Mouse (Mus musculus): ENCODE data around the gene Cdc42ep3. TPM values are rescaled to one million over a fixed set of nuclear protein-coding genes. Genes with fewer than 3 reads are reported as not detected.

The Cdc42ep3 gene
- polyA plus RNA-seq (2016; fragmentation: Nextera tagmentation; extraction: Ambion mirVana): 49.1 and 54.6 TPM in 2 replicates

- H3K9me3 ChIP-seq (replicated peaks): no peaks in the 10 kb centered on the region
- H3K4me2 ChIP-seq (replicated peaks): peak within 1 kb of the TSS; percentile 92
- H3K27me3 ChIP-seq: 0 out of 2 replicates have a peak, but pooled peaks cover 10% of the 10 kb centered on the region
- WGBS: under 1% methylated on average over 64 of the region's 74 CpGs
- ATAC-seq (ENCODE audit: low FRiP score): peak; percentile 88
- peak within 1 kb of the TSS; percentile 75 for H3K9ac ChIP-seq
- H3K4me1 ChIP-seq: peaks cover 19% of the 10 kb centered on the region
- peak within 1 kb of the TSS; percentile 68 for H3K4me3 ChIP-seq
- H3K36me3 ChIP-seq: no peaks in the 10 kb centered on the region
- peak within 1 kb of the TSS; percentile 92 for H3K27ac ChIP-seq
These were observed at the start of gene Cdc42ep3 for GRCm38 (mm10) chr17:79354444-79355270. Cdc42ep3 (minus strand) TSS chr17:79355091.

- H3K4me3 ChIP-seq: no peak overlapping the region
- H3K9me3 ChIP-seq (replicated peaks): no peaks in the 10 kb centered on the region
- H3K27me3 ChIP-seq: no peaks in the 10 kb centered on the region
- 81% methylated on average over 2 of the region's 2 CpGs for WGBS
- no peak overlapping the region for H3K9ac ChIP-seq
- H3K4me2 ChIP-seq (replicated peaks): no peak overlapping the region
- no peak for ATAC-seq (ENCODE audit: low FRiP score)
- H3K36me3 ChIP-seq: no peaks in the 10 kb centered on the region
- no peak overlapping the region for H3K27ac ChIP-seq
- H3K4me1 ChIP-seq: no peaks in the 10 kb centered on the region
These were observed 45.5 kb upstream of the Cdc42ep3 start for GRCm38 (mm10) chr17:79400356-79400755.

- Histone ChIP-seq H3K36me3 (no peaks in the 10 kb centered on the region), H3K4me2 (replicated peaks) (no peak overlapping the region), H3K4me3 (no peak overlapping the region), H3K4me1 (no peaks in the 10 kb centered on the region), H3K27ac (no peak overlapping the region), H3K27me3 (no peaks in the 10 kb centered on the region), H3K9me3 (replicated peaks) (no peaks in the 10 kb centered on the region), H3K9ac (no peak overlapping the region)
- no peak for ATAC-seq (ENCODE audit: low FRiP score)
- WGBS: 79% methylated on average over 3 of the region's 3 CpGs
These were observed 43.5 kb upstream of the Cdc42ep3 start for GRCm38 (mm10) chr17:79398416-79398815.

GRCm38 (mm10) chr17:79394799-79395198, 39.9 kb upstream of the Cdc42ep3 start:
- no peaks in the 10 kb centered on the region for H3K27me3 ChIP-seq
- no peaks in the 10 kb centered on the region for H3K4me1 ChIP-seq
- 85% methylated on average over 5 of the region's 5 CpGs for WGBS
- no peak overlapping the region for H3K27ac ChIP-seq
- no peaks in the 10 kb centered on the region for H3K9me3 ChIP-seq (replicated peaks)
- no peaks in the 10 kb centered on the region for H3K36me3 ChIP-seq
- no peak for ATAC-seq (ENCODE audit: low FRiP score)
- no peak overlapping the region for H3K4me2 ChIP-seq (replicated peaks)
- H3K4me3 ChIP-seq: no peak overlapping the region
- no peak overlapping the region for H3K9ac ChIP-seq

GRCm38 (mm10) chr17:79393886-79394285, 39.0 kb upstream of the Cdc42ep3 start:
- WGBS: 87% methylated on average over 7 of the region's 7 CpGs
- no peaks in the 10 kb centered on the region for H3K36me3 ChIP-seq
- no peak for ATAC-seq (ENCODE audit: low FRiP score)
- H3K4me1 ChIP-seq: no peaks in the 10 kb centered on the region
- no peak overlapping the region for H3K9ac ChIP-seq
- no peaks in the 10 kb centered on the region for H3K9me3 ChIP-seq (replicated peaks)
- no peaks in the 10 kb centered on the region for H3K27me3 ChIP-seq
- H3K4me2 ChIP-seq (replicated peaks): no peak overlapping the region
- H3K4me3 ChIP-seq: no peak overlapping the region
- H3K27ac ChIP-seq: no peak overlapping the region

GRCm38 (mm10) chr17:79387465-79388066, 32.7 kb upstream of the Cdc42ep3 start:
- WGBS: 68% methylated on average over 8 of the region's 8 CpGs
- no peak overlapping the region for H3K4me3 ChIP-seq
- H3K27ac ChIP-seq: no peak overlapping the region
- H3K27me3 ChIP-seq: no peaks in the 10 kb centered on the region
- no peaks in the 10 kb centered on the region for H3K4me1 ChIP-seq
- no peak overlapping the region for H3K9ac ChIP-seq
- no peaks in the 10 kb centered on the region for H3K36me3 ChIP-seq
- no peak for ATAC-seq (ENCODE audit: low FRiP score)
- no peak overlapping the region for H3K4me2 ChIP-seq (replicated peaks)
- no peaks in the 10 kb centered on the region for H3K9me3 ChIP-seq (replicated peaks)

- Histone ChIP-seq H3K36me3 (no peaks in the 10 kb centered on the region), H3K9me3 (replicated peaks) (no peaks in the 10 kb centered on the region), H3K27me3 (no peaks in the 10 kb centered on the region), H3K4me1 (no peaks in the 10 kb centered on the region), H3K9ac (no peak overlapping the region), H3K27ac (no peak overlapping the region), H3K4me2 (replicated peaks) (no peak overlapping the region), H3K4me3 (no peak overlapping the region)
- WGBS: 73% methylated on average over 3 of the region's 3 CpGs
- no peak for ATAC-seq (ENCODE audit: low FRiP score)
These were observed 26.6 kb upstream of the Cdc42ep3 start for GRCm38 (mm10) chr17:79381485-79381884.

GRCm38 (mm10) chr17:79379191-79379590, 24.3 kb upstream of the Cdc42ep3 start:
- WGBS: 76% methylated on average over 5 of the region's 5 CpGs

GRCm38 (mm10) chr17:79376434-79377210, 21.7 kb upstream of the Cdc42ep3 start:
- H3K9ac ChIP-seq: no peak overlapping the region
- no peak for ATAC-seq (ENCODE audit: low FRiP score)
- H3K4me3 ChIP-seq: no peak overlapping the region
- H3K4me1 ChIP-seq: no peaks in the 10 kb centered on the region
- 64% methylated on average over 6 of the region's 6 CpGs for WGBS
- no peak overlapping the region for H3K4me2 ChIP-seq (replicated peaks)
- no peaks in the 10 kb centered on the region for H3K9me3 ChIP-seq (replicated peaks)
- no peaks in the 10 kb centered on the region for H3K36me3 ChIP-seq
- H3K27me3 ChIP-seq: no peaks in the 10 kb centered on the region
- no peak overlapping the region for H3K27ac ChIP-seq

More at GRCm38 (mm10) chr17:79379191-79379590, 24.3 kb upstream of the Cdc42ep3 start:
- H3K4me1 ChIP-seq: no peaks in the 10 kb centered on the region
- H3K36me3 ChIP-seq: no peaks in the 10 kb centered on the region
- H3K9me3 ChIP-seq (replicated peaks): no peaks in the 10 kb centered on the region
- no peak overlapping the region for H3K27ac ChIP-seq
- ATAC-seq (ENCODE audit: low FRiP score): no peak
- H3K27me3 ChIP-seq: no peaks in the 10 kb centered on the region
- H3K4me3 ChIP-seq: no peak overlapping the region
- no peak overlapping the region for H3K4me2 ChIP-seq (replicated peaks)
- no peak overlapping the region for H3K9ac ChIP-seq

- WGBS: 76% methylated on average over 5 of the region's 5 CpGs
- Histone ChIP-seq H3K9ac (no peak overlapping the region), H3K27me3 (no peaks in the 10 kb centered on the region), H3K4me1 (no peaks in the 10 kb centered on the region), H3K4me2 (replicated peaks) (no peak overlapping the region), H3K4me3 (no peak overlapping the region), H3K36me3 (no peaks in the 10 kb centered on the region), H3K9me3 (replicated peaks) (no peaks in the 10 kb centered on the region), H3K27ac (no peak overlapping the region)
- ATAC-seq (ENCODE audit: low FRiP score): no peak
These were observed 18.1 kb upstream of the Cdc42ep3 start for GRCm38 (mm10) chr17:79372973-79373372.

- WGBS: 41% methylated on average over 5 of the region's 5 CpGs
- Histone ChIP-seq H3K36me3 (no peaks in the 10 kb centered on the region), H3K27ac (no peak overlapping the region), H3K27me3 (no peaks in the 10 kb centered on the region), H3K9me3 (replicated peaks) (no peaks in the 10 kb centered on the region), H3K4me1 (no peaks in the 10 kb centered on the region), H3K4me3 (no peak overlapping the region), H3K9ac (no peak overlapping the region), H3K4me2 (replicated peaks) (no peak overlapping the region)
- no peak for ATAC-seq (ENCODE audit: low FRiP score)
These were observed 10.0 kb upstream of the Cdc42ep3 start for GRCm38 (mm10) chr17:79364749-79365450.
